Mouse (Mus musculus) MN1 (cell line): ENCODE measurements around the gene Tmem204.
"Not testable (repeated sequence)": the region's sequence is repeated elsewhere in the genome, so short reads cannot be mapped to it uniquely, and the experiment has no call there.

Source experiments
- DNase-seq: peaks from one replicate; pipeline ENCODE4 v3.0.0-alpha.2; 2016; ENCODE audit warnings: low spot score

The Tmem204 gene

GRCm38 (mm10) chr17:25083444-25083931 is at the start of gene Tmem204:
Gene Tmem204 (minus strand): TSS chr17:25083591.
- DNase-seq = peak; percentile 89

GRCm38 (mm10) chr17:25130060-25130459 is 46.7 kb upstream of the Tmem204 start:
- DNase-seq = no peak

GRCm38 (mm10) chr17:25127681-25128080 is 44.3 kb upstream of the Tmem204 start:
- DNase-seq = no peak

GRCm38 (mm10) chr17:25127079-25127478 is 43.7 kb upstream of the Tmem204 start:
- peak; percentile 40 for DNase-seq

GRCm38 (mm10) chr17:25125442-25126060 is 42.2 kb upstream of the Tmem204 start:
- DNase-seq = not testable (repeated sequence)

DNA sequence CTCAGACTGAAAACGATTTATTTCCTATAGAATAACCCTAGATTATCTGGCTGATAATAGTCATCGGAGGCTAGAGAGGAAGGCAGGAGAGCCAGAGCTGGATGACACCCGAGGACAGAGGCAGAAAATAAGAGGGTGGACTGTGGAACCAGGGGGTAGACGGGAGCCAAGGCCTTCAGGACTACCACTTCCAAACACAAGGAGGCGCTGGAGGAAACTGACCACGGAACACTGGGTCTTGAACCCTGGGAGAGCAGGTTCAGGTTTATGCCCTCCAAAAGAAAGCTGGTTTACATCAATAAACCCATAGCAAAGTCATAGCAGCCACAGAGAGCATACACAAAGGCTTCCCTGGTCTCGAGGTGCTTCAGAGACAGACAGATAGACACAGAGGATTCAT is 40.6 kb upstream of the Tmem204 start:
- DNase-seq = no peak

- peak; percentile 35 for DNase-seq
Observed at GRCm38 (mm10) chr17:25120406-25120805, 37.0 kb upstream of the Tmem204 start, which contains the start of gene Ptx4. Gene Ptx4 (plus strand): TSS chr17:25120760.

- peak; percentile 52 for DNase-seq
Observed at GRCm38 (mm10) chr17:25117263-25117662, 33.9 kb upstream of the Tmem204 start.

GRCm38 (mm10) chr17:25115664-25116432 is 32.5 kb upstream of the Tmem204 start, which contains the start of gene Telo2:
Gene Telo2 (minus strand): TSS chr17:25115967.
- DNase-seq = peak; percentile 95

GRCm38 (mm10) chr17:25114908-25115645 is 31.7 kb upstream of the Tmem204 start:
- peak; percentile 37 for DNase-seq

GRCm38 (mm10) chr17:25112423-25112810 is 29.0 kb upstream of the Tmem204 start:
- no peak for DNase-seq

DNA sequence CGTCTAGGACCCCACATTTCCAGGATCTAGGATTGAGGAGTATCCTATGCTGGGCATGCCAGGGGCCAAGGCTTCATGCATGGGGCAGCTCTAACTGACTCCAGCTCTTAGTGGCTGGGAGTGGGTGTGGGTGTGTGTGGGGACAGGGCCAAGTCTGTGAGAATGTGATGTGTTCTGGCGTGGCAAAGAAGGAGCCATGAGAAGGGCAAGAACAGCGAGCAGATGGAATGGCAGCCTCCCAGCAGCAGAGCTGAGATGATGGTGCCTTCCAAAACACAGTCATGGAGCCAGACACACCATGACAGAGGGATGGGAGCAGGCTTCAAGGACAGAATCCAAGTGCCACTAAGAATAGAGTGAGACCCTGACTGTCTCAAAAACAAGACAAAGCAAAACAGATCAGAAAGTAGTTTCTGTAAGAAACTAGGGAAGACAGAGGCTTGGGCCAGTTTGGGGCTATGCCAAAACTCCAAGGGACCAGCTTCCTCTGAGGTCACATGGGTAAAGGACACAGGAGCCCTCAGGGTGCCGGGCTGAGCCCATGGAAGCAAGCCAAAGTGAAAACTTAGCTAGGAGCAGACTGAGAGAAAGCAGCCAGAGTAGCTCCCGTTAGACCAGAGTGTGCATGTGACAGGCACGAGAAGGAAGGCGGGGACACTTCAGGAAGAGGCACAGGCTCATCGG is 28.5 kb upstream of the Tmem204 start:
- peak; percentile 53 for DNase-seq

DNA sequence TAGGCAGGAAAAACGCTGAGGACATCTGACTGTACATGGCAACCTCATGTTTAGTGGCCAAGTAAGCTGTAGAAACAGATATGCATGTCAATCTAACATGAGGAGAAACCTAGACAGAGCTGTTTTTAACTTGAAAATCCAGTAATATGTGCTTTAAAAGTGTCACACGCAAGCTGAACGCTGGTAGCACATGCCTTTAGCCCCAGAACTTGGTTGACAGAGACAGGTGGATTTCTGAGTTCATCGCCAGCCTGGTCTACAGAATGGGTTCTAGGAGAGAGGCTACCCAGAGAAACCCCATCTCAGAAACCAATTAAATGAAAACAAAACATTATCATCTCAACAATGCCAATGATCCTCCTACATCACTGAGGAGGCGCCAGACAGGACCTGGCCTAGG is 27.8 kb upstream of the Tmem204 start:
- no peak for DNase-seq

DNA sequence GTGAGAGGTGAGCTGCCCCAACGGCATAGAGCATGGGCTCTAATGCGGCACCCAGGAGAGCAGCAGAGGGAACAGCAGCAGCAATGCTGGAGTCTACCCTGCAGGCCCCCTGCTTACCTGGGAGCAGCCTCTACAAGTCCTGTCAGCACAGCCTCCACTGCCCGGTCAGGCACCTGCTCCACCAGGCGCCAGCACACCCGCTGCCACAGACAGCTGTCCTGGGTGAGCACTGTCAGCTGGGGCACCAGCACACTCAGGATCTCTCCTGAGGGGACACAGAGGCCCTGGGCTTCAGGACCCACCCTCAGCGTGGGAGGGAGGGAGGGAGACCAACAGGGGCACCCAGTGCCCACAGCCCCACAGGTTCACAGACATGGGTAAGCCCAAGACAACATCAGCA is 27.2 kb upstream of the Tmem204 start:
- no peak for DNase-seq

DNA sequence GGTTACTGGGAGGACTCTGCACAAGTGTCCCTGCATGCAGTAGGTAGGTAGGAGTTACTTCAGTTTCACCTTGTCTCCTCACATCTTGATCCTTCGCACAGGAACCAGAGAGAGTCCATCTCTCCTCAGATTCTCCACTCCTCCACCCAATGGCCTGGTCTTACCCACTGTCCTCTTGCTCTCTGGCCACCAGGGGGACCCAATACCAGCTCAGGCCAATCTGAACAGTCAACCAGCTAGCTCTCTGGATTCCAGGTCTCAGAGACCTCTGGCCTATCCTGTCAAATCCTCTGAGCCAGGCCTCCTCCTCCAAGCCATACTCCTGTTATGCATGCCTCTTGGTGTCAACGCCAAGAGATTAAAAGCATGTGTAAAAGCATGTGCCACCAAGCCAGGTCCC is 26.2 kb upstream of the Tmem204 start:
- DNase-seq = peak; percentile 82

DNA sequence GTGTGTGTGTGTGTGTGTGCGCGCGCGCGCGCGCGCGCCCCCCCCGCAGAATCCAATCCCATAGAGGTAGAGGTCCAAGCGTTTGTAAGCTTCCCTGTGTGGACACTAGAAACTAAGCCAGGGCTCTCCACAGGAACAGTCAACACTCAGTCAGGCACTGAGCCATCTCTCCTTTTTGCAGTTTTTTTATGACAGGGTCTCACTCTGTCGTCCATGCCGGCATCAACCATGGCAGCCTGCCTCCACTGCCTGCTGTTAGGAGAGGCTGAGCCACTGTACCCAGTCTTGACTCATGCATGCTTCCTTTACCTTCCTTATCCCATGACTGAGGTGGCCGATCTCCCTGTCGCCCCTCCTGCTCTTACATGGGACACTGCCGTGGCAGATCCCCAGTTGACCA is 24.4 kb upstream of the Tmem204 start:
- no peak for DNase-seq

- DNase-seq = no peak
Observed at GRCm38 (mm10) chr17:25101338-25101737, 17.9 kb upstream of the Tmem204 start.

GRCm38 (mm10) chr17:25100052-25100451 is 16.7 kb upstream of the Tmem204 start:
- DNase-seq = no peak

GRCm38 (mm10) chr17:25096221-25096620 is 12.8 kb upstream of the Tmem204 start:
- DNase-seq = no peak

- DNase-seq = no peak
Observed at GRCm38 (mm10) chr17:25090450-25090849, 7.1 kb upstream of the Tmem204 start.

- no peak for DNase-seq
Observed at GRCm38 (mm10) chr17:25089158-25089557, 5.8 kb upstream of the Tmem204 start.

- DNase-seq = no peak
Observed at GRCm38 (mm10) chr17:25086724-25087123, 3.3 kb upstream of the Tmem204 start.
